Mouse (Mus musculus) stomach, postnatal 0 days (tissue): ENCODE measurements at regions not wholly inside any gene's neighbourhood (a gene's known extent, or its start where the extent isn't known, plus 50 kb on each side); places are given as distances from the start of the nearest gene placed in this dataset.

Experiments used
- CTCF ChIP-seq: IDR thresholded peaks from 2 replicates; pipeline ENCODE4 v1.5.1; 2016; ENCODE audit warnings: antibody characterized with exemption, low read depth, mild to moderate bottlenecking, moderate library complexity
- EP300 ChIP-seq: optimal IDR thresholded peaks from 2 replicates; pipeline ENCODE3; 2016; ENCODE audit warnings: antibody characterized with exemption

DNA sequence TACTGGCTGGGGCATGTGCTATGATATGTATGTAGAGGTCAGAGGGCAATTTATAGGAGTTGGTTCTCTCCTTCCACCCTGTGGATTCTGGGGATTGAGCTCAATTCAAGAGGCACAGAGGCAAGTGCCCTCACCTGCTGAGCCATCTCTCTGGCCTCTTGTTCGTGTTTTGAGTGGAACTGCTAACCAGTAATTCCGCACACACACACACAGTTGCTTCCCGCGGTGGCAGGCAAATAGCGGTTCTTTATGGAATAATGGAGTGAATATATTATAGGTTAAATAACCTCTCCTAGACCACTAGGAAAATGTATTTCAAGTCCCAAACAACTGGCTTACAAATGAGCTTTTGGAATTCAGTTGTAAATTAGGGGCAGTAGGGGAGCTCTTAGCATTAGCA, 59.1 kb upstream of the Med13 start:
- TF ChIP-seq CTCF, result no peak
- TF ChIP-seq EP300, result no peak
